Mouse (Mus musculus): Measurements from ENCODE around the gene Smim14.

- TF ChIP-seq CTCF (IDR thresholded peaks at IDR 0.05; ENCODE audit: control insufficient read depth, insufficient read depth, low read length) (no peak), POLR2A (IDR thresholded peaks at IDR 0.05; ENCODE audit: borderline replicate concordance, control insufficient read depth, low read depth, low read length) (no peak)
These were observed 56.5 kb downstream of the Smim14 start for GRCm38 (mm10) chr5:65480511-65480910.
